Mouse (Mus musculus) cerebellum, postnatal 36 days (tissue): ENCODE measurements around the gene Defb46.

Experiments used
- DNase-seq, 2 experiments: peaks; one replicate each; pipeline ENCODE4 v3.0.0; 2021 to 2022; ENCODE audit warnings: mixed read lengths in 2 of 2

The Defb46 gene

DNA sequence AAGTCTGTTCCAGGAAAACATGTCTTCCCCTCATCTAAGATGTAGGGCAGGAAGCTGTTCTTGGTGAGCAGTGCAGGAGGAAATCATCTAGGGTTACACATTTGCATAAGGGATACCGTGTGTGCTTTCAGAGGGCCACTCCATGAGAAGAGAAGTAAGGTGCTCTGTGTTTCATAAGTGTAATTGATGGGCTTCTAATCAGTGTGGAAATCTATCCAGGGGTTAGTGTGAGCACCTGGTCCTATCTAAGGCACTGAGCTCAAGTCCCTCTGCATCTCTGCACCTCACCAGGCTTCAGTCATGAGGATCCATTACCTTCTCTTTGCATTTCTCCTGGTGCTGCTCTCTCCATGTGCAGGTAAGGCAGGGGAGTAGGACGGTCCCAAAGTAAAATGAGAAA is at the start of gene Defb46:
Gene Defb46, plus strand, starts transcription at position 301 of the 400 bp plus-strand sequence.
- no peak for DNase-seq

GRCm38 (mm10) chr8:19225161-19225560 is 14.6 kb upstream of the Defb46 start, which contains the start of gene Defb6:
Defb6 (plus strand) TSS chr8:19225478.
- DNase-seq: no peak

GRCm38 (mm10) chr8:19238101-19238500 is 1.6 kb upstream of the Defb46 start:
- DNase-seq: no peak

DNA sequence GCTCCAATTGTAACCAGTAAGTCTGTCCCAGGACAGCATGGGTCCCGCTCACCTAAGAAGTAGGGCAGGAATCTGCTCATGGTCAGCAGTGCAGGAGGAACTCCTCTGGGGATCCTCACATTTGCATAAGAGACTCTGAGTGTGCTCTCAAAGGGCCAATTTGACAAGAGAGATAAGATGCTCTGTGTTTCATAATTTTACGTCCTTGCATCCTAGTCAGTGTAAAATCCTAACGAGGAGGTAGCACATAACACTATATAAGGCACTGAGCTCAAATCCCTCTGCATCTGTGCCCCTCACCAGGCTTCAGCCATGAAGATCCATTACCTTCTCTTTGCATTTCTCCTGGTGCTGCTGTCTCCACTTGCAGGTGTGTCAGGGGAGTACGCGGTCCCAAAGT is 7.6 kb downstream of the Defb46 start, which contains the start of gene Defb5:
Gene Defb5, plus strand, starts transcription at position 301 of the 400 bp plus-strand sequence.
- DNase-seq: no peak

GRCm38 (mm10) chr8:19258136-19258535 is 18.4 kb downstream of the Defb46 start:
- no peak for DNase-seq

DNA sequence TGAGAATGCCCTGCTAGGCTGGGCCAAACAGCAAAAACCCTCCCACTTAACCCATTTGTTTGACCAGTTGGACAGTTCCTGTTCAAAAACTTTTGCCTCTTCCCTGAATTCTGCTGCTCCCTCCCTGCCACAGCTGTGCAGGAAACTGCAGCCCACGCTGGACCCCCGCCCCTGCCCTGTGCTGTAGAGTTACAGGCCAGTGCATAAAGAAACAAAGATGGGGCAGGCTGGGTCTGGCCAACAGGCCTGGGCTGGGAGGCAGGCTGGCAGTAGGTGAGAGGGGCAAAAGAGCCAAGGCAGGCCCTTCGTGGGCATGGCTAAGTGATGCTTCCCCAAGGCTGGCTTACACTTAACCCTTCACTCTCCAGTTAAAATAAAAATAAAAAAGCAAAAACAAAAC is 20.0 kb downstream of the Defb46 start:
- DNase-seq: no peak
